Mouse (Mus musculus) ES-E14 (cell line): ENCODE measurements around the gene Myf6.

Experiments used
- CHD2 ChIP-seq: IDR thresholded peaks from 2 replicates; pipeline ENCODE4 v1.6.1; 2014; ENCODE audit warnings: mild to moderate bottlenecking, low read depth, low read length, inconsistent platforms
- HCFC1 ChIP-seq: IDR thresholded peaks from 2 replicates; pipeline ENCODE4 v1.6.1; 2012; ENCODE audit warnings: low read length, inconsistent platforms, borderline replicate concordance; ENCODE audit not compliant: insufficient read depth
- MAFK ChIP-seq: IDR thresholded peaks from 2 replicates; pipeline ENCODE4 v1.6.1; 2014; ENCODE audit warnings: mild to moderate bottlenecking, low read depth, low read length, inconsistent platforms; ENCODE audit not compliant: insufficient read depth
- ZC3H11A ChIP-seq: IDR thresholded peaks from 2 replicates; pipeline ENCODE4 v1.6.1; 2012; ENCODE audit warnings: low read depth, mild to moderate bottlenecking, inconsistent platforms, low read length, borderline replicate concordance

GRCm38 (mm10) chr10:107499656-107500055 lies 5.1 kb upstream of the Myf6 start:
- TF ChIP-seq HCFC1 = no peak
- no peak for TF ChIP-seq MAFK
- no peak for TF ChIP-seq CHD2
- no peak for TF ChIP-seq ZC3H11A
